Mouse (Mus musculus): ENCODE results near the gene Bag6.
"Not testable (repeated sequence)": the region's sequence is repeated elsewhere in the genome, so short reads cannot be mapped to it uniquely, and the experiment has no call there.

Bag6 gene

DNA sequence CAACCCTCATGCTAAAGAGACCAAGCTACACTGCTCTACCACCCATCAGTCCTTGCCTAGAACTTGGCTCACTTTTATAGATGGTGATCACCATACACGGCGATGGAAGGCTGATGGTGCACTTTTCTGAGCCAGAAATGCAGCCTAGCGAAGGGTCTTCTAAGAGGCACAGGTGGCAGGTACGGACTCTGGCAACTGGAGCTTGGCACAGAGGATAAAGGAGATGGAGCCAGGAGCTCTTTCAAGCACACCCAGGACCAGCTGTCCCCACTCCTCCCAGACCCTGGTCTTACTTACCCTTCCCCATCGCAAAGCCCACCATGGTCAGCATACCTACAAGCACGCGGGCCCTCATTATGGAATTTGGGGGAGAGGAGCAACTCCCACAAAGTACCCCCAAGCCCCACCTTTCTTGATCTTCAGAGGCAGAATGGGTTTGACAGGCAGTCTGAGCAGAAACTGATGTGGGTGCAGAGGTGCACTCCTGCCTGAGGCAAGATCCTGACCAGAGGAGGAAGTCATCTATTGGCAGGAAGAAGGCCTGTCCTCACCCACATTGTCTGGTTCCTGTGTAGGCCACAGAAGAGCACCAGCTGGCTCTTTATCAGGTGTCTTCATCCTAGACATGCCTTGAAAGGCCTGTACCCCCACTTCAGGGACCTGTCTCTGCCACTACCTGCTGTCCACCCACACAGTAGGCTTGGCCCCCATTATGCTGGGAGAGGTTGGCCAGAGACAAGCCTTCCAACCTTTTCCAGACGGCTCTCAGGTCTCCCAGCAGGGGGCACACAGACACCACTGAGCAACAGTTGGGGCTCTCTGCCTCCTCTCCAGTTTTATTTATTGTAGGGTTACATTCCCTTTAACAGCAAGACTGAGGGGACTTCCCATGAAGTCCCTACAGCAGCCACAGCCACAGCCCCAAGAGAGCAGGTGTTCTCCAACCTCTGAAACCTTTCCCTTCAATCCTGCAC, 19.6 kb upstream of the Bag6 start, which contains the start of gene Ly6g5b:
Ly6g5b (minus strand) TSS at position 383 of the 974 bp plus-strand sequence.
- DNase-seq: peak; percentile 56

DNA sequence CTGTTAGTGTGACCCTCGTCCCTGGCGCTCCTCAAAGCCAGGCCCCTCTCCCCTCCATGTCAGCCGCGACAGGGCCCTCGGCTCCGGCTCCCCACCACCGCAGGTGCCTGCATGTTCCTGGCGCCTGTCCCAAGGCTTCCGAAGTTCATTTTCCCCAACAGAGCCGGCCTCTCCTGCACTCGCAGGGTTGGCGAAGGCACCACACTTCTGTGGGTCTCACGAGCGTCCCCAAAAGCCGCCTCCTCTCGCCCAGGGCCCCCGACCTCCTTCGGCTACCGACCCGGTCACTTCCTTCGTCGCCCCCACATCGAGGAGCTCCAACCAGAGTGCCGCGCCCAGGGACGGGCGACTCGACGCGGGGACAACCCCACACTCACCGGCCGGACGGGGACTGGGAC, 14.2 kb upstream of the Bag6 start:
- peak; percentile 55 for DNase-seq

DNA sequence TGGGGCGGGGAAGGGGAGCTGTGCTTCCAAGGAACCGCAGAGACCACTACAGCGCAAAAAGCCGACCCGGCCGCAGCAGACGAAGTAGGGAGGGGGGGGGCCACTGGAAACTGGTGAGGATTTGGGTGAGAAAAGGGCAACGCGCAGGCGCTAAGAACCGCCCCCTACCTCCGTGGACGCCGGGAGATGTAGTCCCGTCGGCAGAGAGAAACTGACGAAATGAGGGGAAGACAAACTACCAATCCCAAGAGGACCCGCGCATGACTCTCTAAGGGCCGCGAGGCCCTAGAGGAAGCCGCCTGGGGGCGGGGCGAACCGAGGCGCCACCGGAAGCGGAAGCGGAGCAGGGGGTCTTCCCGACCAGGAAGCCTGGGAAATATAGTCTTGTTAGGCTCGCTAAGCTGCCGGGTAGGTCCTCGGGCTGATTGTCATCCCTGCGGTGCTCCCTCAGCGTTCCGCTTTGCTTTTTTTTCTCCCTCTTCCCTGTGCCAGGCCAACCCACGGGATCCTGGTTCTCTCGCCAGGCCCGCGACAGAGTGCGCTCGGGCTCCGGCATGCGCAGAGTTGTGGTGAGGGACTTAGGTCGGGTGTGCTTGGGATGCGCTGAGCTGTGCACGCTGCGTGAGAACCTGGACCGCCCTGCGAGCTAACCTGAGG, 13.7 kb upstream of the Bag6 start, which contains the start of gene Gpank1:
Gpank1 (plus strand) TSS at position 313 of the 657 bp plus-strand sequence.
- DNase-seq: peak; percentile 99

DNA sequence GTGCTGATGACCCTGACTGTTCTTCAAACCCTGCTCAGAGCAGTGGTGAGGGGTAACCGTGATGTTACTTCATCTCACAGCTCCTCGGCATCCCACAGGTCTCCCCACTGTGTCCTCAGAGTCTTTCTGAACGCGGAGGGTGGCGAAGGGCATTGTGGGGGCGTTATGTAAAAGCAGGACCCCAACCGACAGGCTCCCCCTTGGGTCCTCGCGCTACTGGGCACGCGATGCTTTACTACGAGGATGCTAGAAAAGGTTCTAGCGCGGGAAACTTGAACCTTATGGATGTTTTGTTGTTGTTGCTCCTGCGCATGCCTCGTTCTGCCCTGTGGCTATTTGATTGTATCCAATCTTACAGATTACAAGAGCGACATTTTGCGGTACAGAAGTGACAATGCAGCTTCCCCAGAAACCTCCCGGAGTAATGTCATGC, 13.1 kb upstream of the Bag6 start, which contains the start of gene Csnk2b:
Csnk2b (minus strand) TSS at position 183 of the 433 bp plus-strand sequence.
- DNase-seq: peak; percentile 78

DNA sequence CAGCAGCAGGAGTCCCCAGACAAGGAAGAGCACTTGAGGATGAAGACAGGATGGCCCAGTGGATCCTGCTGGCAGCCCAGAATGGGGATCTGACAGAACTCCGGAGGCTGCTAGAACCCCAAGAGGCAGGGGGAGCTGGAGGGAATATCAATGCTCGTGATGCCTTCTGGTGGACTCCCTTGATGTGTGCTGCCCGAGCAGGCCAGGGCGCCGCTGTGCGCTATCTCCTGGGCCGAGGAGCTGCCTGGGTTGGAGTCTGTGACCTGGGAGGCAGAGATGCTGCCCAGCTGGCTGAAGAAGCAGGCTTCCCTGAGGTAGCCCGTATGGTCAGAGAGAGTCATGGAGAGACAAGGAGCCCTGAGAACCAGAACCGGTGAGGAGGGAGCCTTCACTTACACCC, 11.7 kb upstream of the Bag6 start:
- DNase-seq: not testable (repeated sequence)

DNA sequence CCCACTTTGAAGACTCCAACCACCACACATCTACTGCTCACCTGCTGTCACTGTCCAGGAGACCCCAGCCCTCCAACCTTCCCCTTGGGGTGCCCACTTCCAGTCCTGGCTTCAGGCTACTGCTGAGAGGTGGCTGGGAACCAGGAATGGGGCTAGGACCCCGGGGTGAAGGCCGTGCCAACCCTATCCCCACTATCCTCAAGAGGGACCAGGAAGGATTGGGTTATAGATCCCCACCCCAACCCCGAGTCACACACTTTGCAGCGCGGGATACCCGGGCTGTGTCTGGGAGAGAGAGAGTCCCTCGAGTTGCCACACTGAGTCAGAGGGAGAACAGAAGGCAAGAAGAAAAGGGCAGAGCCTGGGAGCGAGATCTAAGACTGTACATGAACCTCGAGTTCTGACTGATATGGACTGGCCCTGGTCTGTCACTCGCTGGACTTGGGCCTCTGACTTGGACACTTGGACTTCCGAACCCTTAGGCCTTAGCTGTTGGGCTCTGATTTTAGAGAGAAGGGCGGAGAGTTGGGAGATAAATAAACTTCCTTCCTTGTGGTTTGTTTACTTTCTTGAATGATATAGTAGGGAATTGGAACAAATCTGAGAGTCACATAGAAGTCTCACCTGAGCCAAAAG, 10.6 kb upstream of the Bag6 start:
- DNase-seq: not testable (repeated sequence)

DNA sequence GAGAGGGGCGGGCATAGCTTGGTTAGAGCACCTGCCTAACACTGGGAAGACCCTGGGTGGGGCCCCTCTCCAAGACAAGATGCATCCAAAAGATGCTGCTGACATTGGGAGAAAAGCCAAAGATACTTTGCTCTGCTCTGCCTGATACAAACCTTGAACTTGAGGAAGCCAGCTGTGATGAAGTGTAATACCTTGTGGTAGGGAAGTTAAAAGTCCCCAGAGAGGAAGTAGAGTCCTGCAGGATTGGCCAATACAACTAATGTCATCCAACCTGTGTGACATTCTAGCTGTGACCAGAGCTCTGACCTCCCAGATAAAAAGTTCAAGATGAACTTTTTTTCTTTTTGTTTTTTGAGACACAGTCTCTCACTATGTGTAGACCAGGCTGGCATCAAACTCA, 9.9 kb upstream of the Bag6 start:
- DNase-seq: no peak

DNA sequence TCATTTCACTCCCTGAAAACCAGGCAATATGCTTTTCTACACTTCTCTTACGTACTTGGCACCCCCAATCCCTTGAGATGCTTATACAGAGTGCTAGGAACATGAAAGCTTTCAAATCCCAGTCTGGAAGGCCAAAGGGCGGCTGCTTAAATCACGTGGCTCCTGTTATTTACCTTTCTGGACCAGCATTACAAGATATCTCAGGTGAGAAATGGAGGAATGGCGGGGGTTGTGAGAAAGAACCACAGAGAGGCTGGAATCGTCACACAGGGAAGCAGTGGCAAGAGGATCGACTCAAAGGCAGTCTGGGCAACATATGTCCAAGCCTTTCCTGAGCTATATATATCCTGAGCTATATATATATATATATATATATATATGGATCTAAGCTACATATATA, 9.4 kb upstream of the Bag6 start:
- no peak for DNase-seq

DNA sequence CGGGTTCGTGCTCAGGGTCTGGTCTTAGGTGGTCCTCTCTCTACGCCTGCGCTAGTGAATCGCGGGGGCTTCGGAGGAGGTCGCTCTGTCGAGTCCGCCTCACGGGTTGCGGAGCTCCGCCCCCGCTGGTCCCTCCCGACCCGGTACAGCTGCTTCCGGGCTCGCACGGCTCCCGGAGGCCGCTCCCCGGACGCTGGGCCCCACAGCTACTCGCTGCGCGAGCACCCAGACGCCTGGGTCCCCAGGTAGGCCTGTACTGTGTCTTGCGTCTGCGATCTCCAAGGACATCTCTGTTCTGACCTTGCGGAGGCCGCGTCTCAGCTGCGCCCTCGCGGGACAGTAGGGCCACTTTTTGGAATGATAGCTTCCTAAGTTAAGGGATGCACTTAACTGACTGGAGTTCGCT, 8.8 kb upstream of the Bag6 start, which contains the start of gene D17H6S53E:
D17H6S53E (plus strand) TSS at position 168 of the 406 bp plus-strand sequence.
- peak; percentile 84 for DNase-seq

DNA sequence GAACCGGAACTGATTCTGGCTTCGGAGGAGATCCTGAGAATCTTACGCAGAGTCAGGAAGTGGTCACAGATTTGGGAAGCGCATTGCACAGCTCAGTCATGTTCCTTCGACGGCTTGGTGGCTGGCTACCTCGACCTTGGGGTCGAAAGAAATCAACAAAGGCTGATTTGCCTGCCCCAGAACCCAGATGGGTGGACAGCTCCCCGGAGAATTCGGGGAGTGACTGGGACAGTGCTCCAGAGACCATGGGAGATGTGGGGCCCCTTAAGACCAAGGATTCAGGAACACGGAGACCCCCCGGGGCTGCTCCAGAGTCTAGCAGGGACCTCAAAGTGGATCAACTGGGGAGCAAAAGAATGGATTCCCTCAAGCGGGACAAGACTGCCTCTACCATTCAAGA, 8.0 kb upstream of the Bag6 start:
- no peak for DNase-seq

DNA sequence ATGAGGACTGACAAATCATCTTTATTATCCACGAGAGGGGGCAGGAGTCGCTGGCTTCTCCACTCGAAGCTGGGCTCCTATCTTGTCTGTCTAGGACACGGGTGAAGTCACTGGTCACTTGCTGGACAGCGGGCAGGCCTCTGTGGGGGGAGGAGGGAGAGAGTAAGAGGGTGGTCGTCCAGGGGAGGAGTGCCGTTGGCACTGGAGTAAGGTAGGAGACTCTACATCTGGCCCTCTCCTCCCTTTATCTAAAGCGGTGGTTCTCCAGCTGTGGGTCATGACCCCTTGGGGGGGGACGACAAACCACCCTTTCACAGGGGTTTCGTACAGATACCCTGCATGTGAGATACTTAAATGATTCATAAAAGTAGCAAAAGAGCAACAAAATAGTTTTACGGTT, 6.0 kb upstream of the Bag6 start:
- no peak for DNase-seq

DNA sequence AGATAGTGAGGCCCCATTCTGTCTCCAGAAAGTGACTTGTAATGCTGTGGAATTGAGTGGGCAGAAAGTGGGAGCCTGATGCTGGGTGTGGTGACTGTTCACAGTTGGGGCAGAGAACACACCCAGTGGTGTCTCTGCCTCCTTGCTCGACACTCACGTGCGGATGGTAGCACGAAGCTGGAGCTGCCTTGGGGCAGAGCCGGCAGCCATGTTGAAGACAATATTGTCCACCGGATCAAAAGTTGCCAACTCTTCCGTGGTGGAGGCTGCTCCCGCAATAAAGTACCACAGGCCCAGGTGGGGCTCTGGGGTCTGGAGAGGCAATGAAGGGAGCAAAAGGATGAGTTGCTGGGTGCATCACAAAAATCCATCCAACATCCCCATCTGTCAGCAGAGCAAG, 3.9 kb upstream of the Bag6 start:
- DNase-seq: no peak

DNA sequence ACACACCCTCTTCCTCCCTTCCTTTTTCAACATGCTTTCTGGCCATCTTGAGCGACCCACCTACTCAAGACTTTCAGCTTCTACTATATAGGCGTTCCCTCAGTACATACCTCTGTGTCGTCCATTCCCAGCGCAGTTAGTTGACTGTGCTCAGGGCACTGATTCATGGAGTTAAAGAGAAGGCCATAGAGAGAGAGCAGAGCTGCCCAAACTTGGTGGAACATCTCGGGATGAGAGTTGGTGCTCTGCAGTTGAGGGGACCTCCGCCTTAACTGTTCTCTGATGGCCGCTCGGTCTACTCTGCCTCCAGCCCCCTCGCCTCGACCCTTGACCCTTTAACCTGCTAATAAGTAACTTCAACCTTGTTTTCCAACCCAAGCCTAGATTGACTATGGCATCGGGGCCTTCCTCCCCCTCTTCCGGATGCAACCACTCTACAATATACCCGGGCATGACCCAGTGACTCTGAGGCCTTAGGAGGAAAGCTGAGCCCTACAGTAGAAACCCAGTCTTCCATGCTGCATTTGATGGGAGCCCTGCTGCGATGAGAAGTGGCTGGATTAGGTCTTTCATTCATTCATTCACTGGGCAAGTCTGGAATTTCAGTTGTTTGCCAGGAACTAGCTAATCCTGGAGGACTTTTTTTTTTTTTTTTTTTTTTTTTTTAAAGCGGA, 3.3 kb upstream of the Bag6 start, which contains the start of gene Apom:
Apom (minus strand) TSS at position 551 of the 674 bp plus-strand sequence.
- no peak for DNase-seq

DNA sequence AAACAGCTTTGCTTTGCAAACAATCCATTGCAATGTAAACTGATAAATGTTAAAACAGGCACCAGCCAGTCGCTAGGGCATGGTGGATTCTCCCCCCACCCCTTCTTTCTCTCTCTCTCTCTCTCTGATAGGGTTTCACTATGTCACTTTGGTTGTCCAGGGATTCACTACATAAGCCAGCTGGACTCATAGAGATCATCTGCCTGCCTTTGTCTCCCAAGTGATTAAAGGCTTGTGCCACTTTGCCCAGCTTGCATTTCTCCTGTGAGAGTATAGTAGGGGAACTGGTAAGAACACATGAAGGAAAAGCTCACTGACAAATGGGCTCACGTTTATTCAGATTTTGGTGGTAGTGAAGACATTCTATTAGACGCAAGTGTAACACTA, 2.8 kb upstream of the Bag6 start:
- DNase-seq: no peak

DNA sequence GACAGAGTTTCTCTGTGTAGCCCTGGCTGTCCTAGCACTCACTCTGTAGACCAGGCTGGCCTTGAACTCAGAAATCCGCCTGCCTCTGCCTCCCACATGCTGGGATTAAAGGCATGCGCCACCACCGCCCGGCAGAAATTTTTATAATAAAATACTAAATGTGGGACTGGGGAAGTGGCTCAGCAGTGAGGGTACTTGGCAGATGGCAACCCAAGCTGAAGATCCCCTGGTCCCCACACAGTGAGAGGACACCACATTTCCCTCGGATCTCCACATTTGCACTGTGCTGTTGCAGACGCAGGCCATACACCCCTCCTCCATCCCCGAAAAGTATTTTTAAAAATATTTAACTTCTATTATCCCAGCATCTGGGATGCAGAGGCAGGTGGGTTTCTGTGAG, 1.5 kb upstream of the Bag6 start:
- no peak for DNase-seq

DNA sequence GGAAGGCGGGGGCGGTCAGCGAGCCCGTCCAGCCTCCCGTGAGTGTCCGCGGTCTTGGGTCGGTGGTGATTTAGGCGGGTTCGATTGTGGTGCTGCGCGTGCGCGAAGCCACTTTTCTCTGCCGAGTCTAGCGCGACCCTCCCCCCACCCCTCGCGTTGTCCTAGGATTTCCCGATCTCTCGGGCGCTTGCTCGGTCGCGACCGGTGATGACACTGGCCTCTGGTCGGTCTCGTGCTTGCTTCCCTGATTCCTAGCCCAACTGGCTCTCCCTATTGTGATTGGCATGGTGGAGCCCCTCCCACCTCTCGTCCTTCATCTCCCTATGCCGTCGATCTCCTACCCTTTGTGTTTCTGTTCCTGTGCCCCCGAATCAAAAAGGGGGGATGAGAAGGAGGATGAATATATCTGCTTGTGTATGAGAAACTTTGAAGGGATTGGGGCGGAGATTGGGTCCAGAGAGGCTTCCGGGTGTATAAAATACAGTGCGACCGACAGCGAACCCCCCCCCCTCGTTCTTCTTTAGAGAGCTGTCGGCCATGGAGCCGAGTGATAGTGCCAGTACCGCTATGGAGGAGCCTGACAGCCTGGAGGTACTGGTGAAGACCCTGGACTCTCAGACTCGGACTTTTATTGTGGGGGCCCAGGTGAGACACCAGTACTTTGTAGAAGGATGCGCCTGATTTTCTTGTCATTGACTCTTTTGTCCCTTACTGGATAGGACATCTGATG, 778 bp downstream of the Bag6 start:
- DNase-seq: no peak

DNA sequence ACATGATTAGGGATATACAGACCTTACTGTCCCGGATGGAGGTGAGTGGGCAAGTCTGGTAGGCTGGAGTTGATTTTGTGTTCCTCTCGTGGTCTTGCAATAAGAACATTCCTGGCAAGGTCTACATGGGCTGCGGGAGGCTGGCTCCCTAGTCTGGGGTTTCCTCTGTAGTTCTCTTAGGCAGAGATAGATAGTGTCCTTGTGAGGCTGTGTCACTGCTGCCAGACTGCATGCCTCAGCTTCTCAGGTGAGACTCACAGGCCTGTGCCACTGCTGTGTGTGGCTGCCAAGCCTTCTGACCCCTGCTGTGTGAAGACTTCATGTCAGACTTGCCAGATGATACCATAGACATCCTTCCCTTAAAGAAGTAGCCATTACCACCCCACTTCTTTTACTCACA, 4.3 kb downstream of the Bag6 start:
- no peak for DNase-seq

DNA sequence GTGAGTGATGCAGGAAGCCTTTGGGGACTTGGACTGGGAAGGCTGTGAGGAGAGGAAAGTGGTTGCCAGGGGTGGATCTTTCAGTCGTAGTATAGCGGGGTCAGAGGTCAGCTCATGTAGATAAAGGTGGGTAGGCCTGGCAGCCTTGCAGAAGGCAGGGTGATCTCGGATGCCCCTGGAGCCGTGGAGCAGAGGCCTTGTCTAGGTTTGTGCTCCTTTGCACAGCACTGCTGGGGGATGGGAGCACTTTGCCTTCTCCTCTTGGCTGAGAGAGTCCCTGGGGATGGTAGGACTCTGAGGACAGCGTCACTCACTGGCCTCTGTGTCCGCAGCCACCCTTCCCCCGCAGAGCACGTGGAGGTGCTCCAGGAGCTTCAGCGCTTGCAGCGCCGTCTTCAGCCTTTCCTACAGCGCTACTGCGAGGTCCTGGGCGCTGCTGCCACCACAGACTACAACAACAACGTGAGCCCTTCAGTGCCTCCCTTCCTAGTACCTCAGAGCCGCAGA, 5.6 kb downstream of the Bag6 start:
- DNase-seq: no peak

DNA sequence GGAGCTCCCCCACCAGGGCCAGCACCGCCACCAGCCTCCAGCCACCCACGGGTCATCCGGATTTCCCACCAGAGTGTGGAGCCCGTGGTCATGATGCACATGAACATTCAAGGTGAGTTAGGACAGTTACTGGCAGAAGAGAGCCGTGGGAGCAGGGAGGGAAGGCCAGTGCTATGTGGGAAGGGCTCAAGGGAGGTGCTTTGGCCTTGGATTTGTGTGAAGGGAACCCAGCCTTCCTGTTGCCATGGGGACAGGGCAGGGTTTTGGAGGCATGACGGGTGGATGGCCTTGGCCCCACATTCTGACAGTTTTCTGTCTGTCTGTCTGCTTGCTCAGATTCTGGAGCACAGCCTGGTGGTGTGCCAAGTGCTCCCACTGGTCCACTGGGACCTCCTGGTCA, 7.0 kb downstream of the Bag6 start:
- DNase-seq: no peak

DNA sequence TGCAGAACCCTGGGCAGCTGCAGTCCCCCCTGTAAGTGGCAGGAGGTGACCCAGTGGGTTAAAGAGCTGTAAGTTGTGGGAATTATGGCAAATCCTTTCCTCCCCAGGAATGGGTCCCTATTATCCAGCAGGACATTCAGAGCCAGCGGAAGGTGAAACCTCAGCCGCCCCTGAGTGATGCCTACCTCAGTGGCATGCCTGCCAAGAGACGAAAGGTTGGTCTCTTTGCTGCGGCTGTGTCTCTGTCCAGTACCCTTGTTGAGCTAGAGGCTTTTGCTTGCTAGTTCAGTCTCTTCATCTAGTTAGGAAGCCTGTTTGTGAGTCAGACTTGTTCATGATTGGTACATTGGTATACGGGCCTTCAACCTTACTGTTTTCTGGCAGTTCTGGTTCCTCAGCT, 11.2 kb downstream of the Bag6 start:
- DNase-seq: no peak

DNA sequence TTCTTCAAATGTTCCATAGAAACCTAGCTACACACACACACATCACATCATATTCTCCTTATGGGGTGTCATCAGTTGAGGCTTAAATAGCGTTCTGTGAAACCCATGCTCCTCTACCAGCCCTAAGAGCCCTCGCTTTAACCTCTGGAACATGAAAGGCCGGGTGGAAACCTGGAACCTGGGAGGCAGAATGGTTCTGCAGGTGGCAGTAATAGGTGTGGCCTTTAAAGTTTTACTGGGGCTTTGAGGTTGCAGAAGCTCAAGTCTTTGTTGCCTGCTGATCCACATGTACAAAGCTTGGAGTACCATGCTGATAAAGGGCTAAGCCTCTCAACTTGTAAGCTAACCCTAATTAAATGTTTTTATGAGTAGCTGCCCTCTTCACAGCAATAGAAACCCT, 12.4 kb downstream of the Bag6 start:
- no peak for DNase-seq

All from lung, postnatal 10 days (tissue).